Mouse (Mus musculus) MEL (cell line): ENCODE measurements around the gene Tshb. TPM values are rescaled to one million over a fixed set of nuclear protein-coding genes. Genes with fewer than 3 reads are reported as not detected.

Source experiments
- DNase-seq: peaks from one replicate; pipeline ENCODE4 v3.0.0; 2011; ENCODE audit warnings: low read depth, low spot score
- H3K27ac ChIP-seq: 2 replicates; pipeline ENCODE4 v1.5.1; 2012; ENCODE audit warnings: low read depth, mild to moderate bottlenecking, control low read depth, low read length, moderate library complexity; ENCODE audit not compliant: control insufficient read depth
- H3K27me3 ChIP-seq, 2 experiments: fragments of 150-350 bp in 1 of 2; sonication (generic) in 1 of 2; 2 replicates each; pipeline ENCODE4 v1.6.1; 2012; ENCODE audit warnings: low read length in 2 of 2, mild to moderate bottlenecking in 2 of 2, improper control_type of control experiment in 1 of 2, moderate library complexity in 1 of 2; ENCODE audit not compliant: insufficient read depth in 2 of 2, control insufficient read depth in 1 of 2
- H3K36me3 ChIP-seq, 2 experiments: 2 replicates each; pipeline ENCODE4 v1.6.1; 2012 to 2014; ENCODE audit warnings: low read length in 2 of 2, improper control_type of control experiment in 1 of 2, inconsistent platforms in 1 of 2, mild to moderate bottlenecking in 1 of 2; ENCODE audit not compliant: insufficient read depth in 2 of 2, control insufficient read depth in 1 of 2
- H3K4me1 ChIP-seq, 2 experiments: fragments of 150-350 bp in 1 of 2; sonication (generic) in 1 of 2; 2 replicates each; pipeline ENCODE4 v1.6.1; 2012; ENCODE audit warnings: low read length in 2 of 2, improper control_type of control experiment in 1 of 2, mild to moderate bottlenecking in 1 of 2; ENCODE audit not compliant: insufficient read depth in 2 of 2, control insufficient read depth in 1 of 2
- H3K4me3 ChIP-seq, 2 experiments: fragments of 150-350 bp in 1 of 2; sonication (generic) in 1 of 2; 2 replicates each; pipeline ENCODE4 v1.5.1; 2012; ENCODE audit warnings: low read depth in 2 of 2, low read length in 2 of 2, mild to moderate bottlenecking in 2 of 2, moderate library complexity in 2 of 2, control low read depth in 1 of 2, improper control_type of control experiment in 1 of 2; ENCODE audit not compliant: control insufficient read depth in 1 of 2, insufficient read depth in 1 of 2
- H3K79me2 ChIP-seq: 2 replicates; pipeline ENCODE4 v1.6.1; 2012; ENCODE audit warnings: mild to moderate bottlenecking, low read length, moderate library complexity; ENCODE audit not compliant: control insufficient read depth, poor library complexity, insufficient read depth
- H3K9ac ChIP-seq: 2 replicates; pipeline ENCODE4 v1.6.1; 2012; ENCODE audit warnings: low read depth, mild to moderate bottlenecking, control low read depth, low read length, moderate library complexity; ENCODE audit not compliant: control insufficient read depth, poor library complexity, severe bottlenecking
- H3K9me3 ChIP-seq: fragments of 150-350 bp; sonication (generic); replicated peaks from 2 replicates; pipeline ENCODE4 v1.6.1; 2012; ENCODE audit warnings: mild to moderate bottlenecking, low read length, improper control_type of control experiment, moderate library complexity; ENCODE audit not compliant: insufficient read depth
- CHD2 ChIP-seq: IDR thresholded peaks from 2 replicates; pipeline ENCODE4 v1.6.1; 2011; ENCODE audit warnings: low read length, improper control_type of control experiment
- CTCF ChIP-seq, 3 experiments: IDR thresholded peaks in 2 of 3; conservative IDR thresholded peaks in 1 of 3; 2 replicates each; pipeline ENCODE4 v1.5.1; 2011 to 2012; ENCODE audit warnings: low read length in 3 of 3, low read depth in 2 of 3, mild to moderate bottlenecking in 2 of 3, improper control_type of control experiment in 1 of 3, inconsistent platforms in 1 of 3, mixed read lengths in 1 of 3, moderate library complexity in 1 of 3; ENCODE audit not compliant: control insufficient read depth in 1 of 3, insufficient read depth in 1 of 3, poor library complexity in 1 of 3, severe bottlenecking in 1 of 3
- ELF1 ChIP-seq: IDR thresholded peaks from 2 replicates; pipeline ENCODE4 v1.6.1; 2014; ENCODE audit warnings: low read depth, mild to moderate bottlenecking, inconsistent platforms, low read length, improper control_type of control experiment, moderate library complexity
- EP300 ChIP-seq, 2 experiments: IDR thresholded peaks; 2 replicates each; pipeline ENCODE4 v1.6.1; 2011; ENCODE audit warnings: improper control_type of control experiment in 2 of 2, low read length in 2 of 2, low read depth in 1 of 2, mild to moderate bottlenecking in 1 of 2
- GATA1 ChIP-seq: IDR thresholded peaks from 2 replicates; pipeline ENCODE4 v1.6.1; 2011; ENCODE audit warnings: low read depth, low read length, improper control_type of control experiment
- MAFK ChIP-seq: IDR thresholded peaks from 2 replicates; pipeline ENCODE4 v1.6.1; 2011; ENCODE audit warnings: low read depth, mild to moderate bottlenecking, low read length, improper control_type of control experiment, borderline replicate concordance
- MAX ChIP-seq: IDR thresholded peaks from 2 replicates; pipeline ENCODE4 v1.6.1; 2011; ENCODE audit warnings: low read length, improper control_type of control experiment
- MAZ ChIP-seq: IDR thresholded peaks from 2 replicates; pipeline ENCODE4 v1.6.1; 2012; ENCODE audit warnings: low read depth, mild to moderate bottlenecking, inconsistent platforms, low read length, improper control_type of control experiment
- MXI1 ChIP-seq: IDR thresholded peaks from 2 replicates; pipeline ENCODE4 v1.6.1; 2011; ENCODE audit warnings: mild to moderate bottlenecking, low read depth, low read length, improper control_type of control experiment
- MYC ChIP-seq: IDR thresholded peaks from 2 replicates; pipeline ENCODE4 v1.6.1; 2011; ENCODE audit warnings: low read depth, mild to moderate bottlenecking, low read length, improper control_type of control experiment, moderate library complexity
- POLR2AphosphoS5 ChIP-seq: IDR thresholded peaks from 2 replicates; pipeline ENCODE4 v1.6.1; 2012; ENCODE audit warnings: low read depth, borderline replicate concordance, mild to moderate bottlenecking, inconsistent platforms, low read length, moderate library complexity, mixed read lengths
- RCOR1 ChIP-seq: IDR thresholded peaks from 2 replicates; pipeline ENCODE4 v1.6.1; 2012; ENCODE audit warnings: low read depth, mild to moderate bottlenecking, inconsistent platforms, low read length, improper control_type of control experiment
- SIN3A ChIP-seq: IDR thresholded peaks from 2 replicates; pipeline ENCODE4 v1.6.1; 2012; ENCODE audit warnings: low read length, improper control_type of control experiment, inconsistent platforms
- SMC3 ChIP-seq: IDR thresholded peaks from 2 replicates; pipeline ENCODE4 v1.6.1; 2011; ENCODE audit warnings: low read depth, low read length, improper control_type of control experiment
- TBP ChIP-seq: IDR thresholded peaks from 2 replicates; pipeline ENCODE4 v1.8.0; 2011; ENCODE audit warnings: low read depth, low read length, improper control_type of control experiment
- USF2 ChIP-seq, 2 experiments: IDR thresholded peaks; 2 replicates each; pipeline ENCODE4 v1.6.1; 2011 to 2012; ENCODE audit warnings: improper control_type of control experiment in 2 of 2, low read length in 2 of 2, borderline replicate concordance in 1 of 2, inconsistent platforms in 1 of 2, low read depth in 1 of 2, mild to moderate bottlenecking in 1 of 2; ENCODE audit not compliant: insufficient read depth in 1 of 2
- ZKSCAN1 ChIP-seq: IDR thresholded peaks from 2 replicates; pipeline ENCODE4 v1.6.1; 2012; ENCODE audit warnings: low read depth, mild to moderate bottlenecking, inconsistent platforms, low read length, improper control_type of control experiment, moderate library complexity
- ZMIZ1 ChIP-seq: IDR thresholded peaks from 2 replicates; pipeline ENCODE4 v1.6.1; 2012; ENCODE audit warnings: low read depth, mild to moderate bottlenecking, inconsistent platforms, low read length, improper control_type of control experiment, moderate library complexity
- polyA plus RNA-seq, 2 experiments: library from polyadenylated mRNA; stranded (reverse) in 1 of 2; unstranded in 1 of 2; fragments of >175 nt in 1 of 2; fragments of >200 nt in 1 of 2; gene quantifications; 2 replicates each; pipeline versions ENCODE4 v1.2.1 to v1.2.4; 2012; ENCODE audit warnings: low replicate concordance in 2 of 2, low read depth in 1 of 2; ENCODE audit not compliant: insufficient read length in 2 of 2, insufficient read depth in 1 of 2, missing spikeins in 1 of 2
- total RNA-seq: library from RNA; depleted of rRNA; stranded (reverse); fragments of 300-350 nt; gene quantifications from 2 replicates; pipeline ENCODE4 v1.2.3, GENCODE M21; 2012

The Tshb gene
- total and polyA plus RNA-seq, 3 experiments = not detected

GRCm38 (mm10) chr3:102752457-102752856 lies 30.1 kb downstream of the Tshb start:
- Histone ChIP-seq H3K36me3 (no peaks in the 10 kb centered on the region), H3K4me1 (no peaks in the 10 kb centered on the region), H3K79me2 (no peaks in the 10 kb centered on the region), H3K27me3 (no peaks in the 10 kb centered on the region), H3K4me3 (no peak overlapping the region), H3K9ac (no peak overlapping the region), H3K27ac (no peak overlapping the region), H3K9me3 (no peaks in the 10 kb centered on the region)
- TF ChIP-seq TBP (no peak), CTCF (IDR thresholded peaks at IDR 0.05 in 2 of 3, conservative IDR thresholded peaks at IDR 0.05 in 1 of 3; ENCODE audit: control insufficient read depth in 1 of 3, insufficient read depth in 1 of 3, low read depth in 2 of 3, low read length in 3 of 3, poor library complexity in 1 of 3, severe bottlenecking in 1 of 3) (no peak), POLR2AphosphoS5 (no peak), SMC3 (no peak), MYC (no peak), ELF1 (no peak), SIN3A (no peak), USF2 (IDR thresholded peaks at IDR 0.05; ENCODE audit: borderline replicate concordance in 1 of 2, insufficient read depth in 1 of 2, low read depth in 1 of 2, low read length in 2 of 2) (no peak), GATA1 (no peak), MAX (no peak), MAFK (no peak), ZKSCAN1 (no peak), RCOR1 (no peak), EP300 (IDR thresholded peaks at IDR 0.05; ENCODE audit: low read depth in 1 of 2, low read length in 2 of 2) (no peak)
- no peak for DNase-seq

- no peaks in the 10 kb centered on the region for H3K4me1 ChIP-seq
- no peak overlapping the region for H3K27ac ChIP-seq
- no peaks in the 10 kb centered on the region for H3K79me2 ChIP-seq
- TF ChIP-seq MXI1 = no peak
- TF ChIP-seq CHD2 = no peak
- no peak for TF ChIP-seq ZMIZ1
- no peak for TF ChIP-seq RCOR1
- no peak for TF ChIP-seq MAZ
- TF ChIP-seq MAX = no peak
- no peak for TF ChIP-seq ZKSCAN1
- H3K9ac ChIP-seq = no peak overlapping the region
- DNase-seq = no peak
- H3K4me3 ChIP-seq = no peak overlapping the region
- no peaks in the 10 kb centered on the region for H3K36me3 ChIP-seq
- H3K9me3 ChIP-seq = no peaks in the 10 kb centered on the region
- no peaks in the 10 kb centered on the region for H3K27me3 ChIP-seq
Observed at GRCm38 (mm10) chr3:102752053-102752452, 30.5 kb downstream of the Tshb start.
